Mouse (Mus musculus): ENCODE measurements around the gene Gm28079. TPM values are rescaled to one million over a fixed set of nuclear protein-coding genes. Genes with fewer than 3 reads are reported as not detected.
"Not testable (repeated sequence)": the region's sequence is repeated elsewhere in the genome, so short reads cannot be mapped to it uniquely, and the experiment has no call there.

The Gm28079 gene
- not detected in 2 replicates for polyA plus RNA-seq (2016; fragmentation: Nextera tagmentation; extraction: Ambion mirVana)

GRCm38 (mm10) chrY:70014799-70015198, at the start of gene Gm28079:
Gm28079 (minus strand) TSS chrY:70014899.
- not testable (repeated sequence) for H3K4me2 ChIP-seq; H3K4me1 ChIP-seq (replicated peaks); H3K27ac ChIP-seq (ENCODE audit: poor library complexity, severe bottlenecking); H3K4me3 ChIP-seq; ATAC-seq (ENCODE audit: insufficient number of reproducible peaks, low FRiP score); H3K9ac ChIP-seq; H3K36me3 ChIP-seq; H3K27me3 ChIP-seq (replicated peaks); H3K9me3 ChIP-seq (replicated peaks)
- no CpG with 5 or more reads among the region's 1 CpGs for WGBS

Measured in heart, embryonic 12.5 days (tissue).